Mouse (Mus musculus) inflammation-experienced regulatory T-cells, adult 6 months (primary cell): ENCODE measurements around the gene Rhof. TPM values are rescaled to one million over a fixed set of nuclear protein-coding genes. Genes with fewer than 3 reads are reported as not detected.
"Not testable (repeated sequence)": the region's sequence is repeated elsewhere in the genome, so short reads cannot be mapped to it uniquely, and the experiment has no call there.

Experiments used
- ATAC-seq: one replicate; pipeline ENCODE4 v1.8.0; 2017
- polyA plus RNA-seq, 3 experiments: library from polyadenylated mRNA; unstranded; fragments of 100-300 nt; shearing (Covaris generic); gene quantifications; one replicate each; pipeline ENCODE4 v1.2.1; 2017

The Rhof gene
- polyA plus RNA-seq, 3 experiments from 2014 or later = 62.4 to 71.7 (median 66.6) TPM

DNA sequence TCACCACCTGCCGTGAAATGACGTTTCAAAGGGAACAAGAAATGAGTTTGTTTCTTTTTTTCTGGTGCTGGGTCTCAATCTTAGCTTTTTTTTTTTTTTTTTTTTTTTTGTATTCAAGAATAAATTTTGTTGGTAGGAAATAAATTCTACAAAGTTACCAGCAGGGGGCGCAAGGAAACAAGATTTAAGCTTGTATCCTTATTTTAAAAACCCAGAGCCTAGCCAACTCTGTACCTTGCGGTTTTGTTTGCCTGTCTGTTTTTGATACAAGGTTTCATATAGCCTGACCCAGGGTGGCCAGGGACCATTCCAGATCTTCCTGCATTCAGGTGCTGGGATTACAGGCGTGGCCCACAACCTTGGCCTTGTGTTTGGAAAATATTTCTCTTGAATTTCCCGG lies 68.3 kb downstream of the Rhof start:
- ATAC-seq = no peak

DNA sequence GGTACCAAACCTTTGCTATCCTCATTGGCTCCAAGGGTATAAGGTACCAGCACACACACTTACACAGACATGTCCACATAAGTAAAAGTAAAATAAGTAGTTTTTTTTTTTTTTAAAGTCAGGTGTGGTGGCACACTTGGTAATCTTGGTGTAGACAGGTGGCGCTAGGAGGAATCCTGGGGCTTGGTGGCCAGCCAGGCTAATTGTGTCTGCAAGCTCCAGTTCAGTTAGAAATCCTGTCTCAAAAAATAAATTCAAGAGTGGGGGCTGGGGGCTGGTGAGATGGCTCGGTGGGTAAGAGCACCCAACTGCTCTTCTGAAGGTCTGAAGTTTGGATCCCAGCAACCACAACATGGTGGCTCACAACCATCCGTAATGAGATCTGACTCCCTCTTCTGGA lies 69.4 kb downstream of the Rhof start:
- ATAC-seq = no peak

DNA sequence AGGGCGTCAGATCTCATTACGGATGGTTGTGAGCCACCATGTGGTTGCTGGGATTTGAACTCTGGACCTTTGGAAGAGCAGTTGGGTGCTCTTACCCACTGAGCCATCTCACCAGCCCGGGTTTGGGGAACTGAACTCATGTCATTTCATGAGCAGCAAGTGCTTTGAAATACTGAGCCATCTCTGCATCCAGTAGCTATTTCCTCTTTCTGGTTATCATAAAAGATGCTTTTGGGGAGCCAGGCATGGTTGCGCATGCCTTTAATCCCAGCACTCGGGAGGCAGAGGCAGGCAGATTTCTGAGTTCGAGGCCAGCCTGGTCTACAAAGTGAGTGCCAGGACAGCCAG lies 71.1 kb downstream of the Rhof start:
- ATAC-seq = not testable (repeated sequence)

DNA sequence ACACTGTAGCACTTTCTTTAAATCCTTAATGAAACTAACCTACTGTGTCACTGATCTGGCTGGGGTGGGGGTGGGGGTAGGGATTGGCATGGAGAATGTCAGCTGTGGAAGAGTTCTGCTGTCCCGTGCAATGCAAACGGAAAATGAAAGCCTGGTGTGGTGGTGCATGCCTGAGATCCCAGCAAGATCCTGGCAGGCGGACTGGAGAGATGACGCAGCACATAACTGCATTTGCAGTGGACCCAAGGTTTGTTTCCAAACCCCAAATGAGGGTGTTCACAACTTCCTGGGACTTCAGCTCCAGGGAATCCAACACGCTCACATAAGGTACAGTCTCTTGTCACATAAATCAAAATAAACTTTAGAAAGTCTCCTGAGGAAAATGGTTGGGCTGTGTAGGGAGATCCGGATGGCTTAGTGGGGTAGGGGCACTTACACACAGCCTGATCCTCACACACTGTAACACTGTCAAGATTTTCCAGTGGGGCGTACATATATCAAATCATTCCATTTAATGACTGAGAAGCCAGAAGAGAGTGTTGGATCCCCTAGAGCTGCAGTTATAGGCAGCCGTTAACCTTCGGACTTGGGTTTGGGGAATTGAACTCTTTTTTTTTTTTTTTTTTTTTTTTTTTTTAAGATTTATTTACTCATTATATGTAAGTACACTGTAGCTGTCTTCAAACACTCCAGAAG lies 71.6 kb downstream of the Rhof start:
- ATAC-seq = no peak

DNA sequence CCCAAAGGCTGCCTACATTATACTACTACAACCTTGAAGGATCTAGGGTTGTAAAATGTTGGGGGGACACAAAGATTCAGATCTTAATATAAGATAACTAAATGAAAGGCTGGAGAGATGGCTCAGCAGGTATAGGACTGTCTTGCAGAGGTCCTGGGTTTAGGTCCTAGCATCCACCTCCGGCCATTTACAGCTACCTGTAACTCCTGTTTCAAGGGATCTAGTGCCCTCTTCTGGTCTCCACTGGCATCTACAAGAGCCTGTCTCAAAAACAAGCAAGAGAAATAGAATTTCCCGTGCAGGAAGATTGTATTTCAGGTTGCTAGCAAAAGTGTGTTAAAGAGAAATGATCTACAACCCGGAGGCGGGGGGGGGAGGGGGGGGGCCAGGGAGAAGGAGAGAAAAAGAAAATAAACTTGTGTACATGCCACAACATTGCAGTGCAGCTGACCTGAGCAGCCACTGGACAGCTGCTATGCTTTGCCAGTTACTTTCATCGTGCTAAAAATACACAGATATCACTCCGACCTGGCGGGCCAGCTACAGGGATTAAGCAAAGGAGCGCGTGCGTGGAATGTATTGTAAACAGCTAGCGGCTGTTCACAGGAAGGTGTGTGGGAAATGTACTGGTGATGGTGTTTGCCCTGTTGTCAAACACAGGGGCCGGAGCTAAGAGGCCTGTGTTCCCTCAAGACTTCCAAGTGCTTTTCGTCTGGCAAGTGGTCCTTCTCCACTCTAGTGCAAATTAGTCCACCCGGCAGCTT lies 72.6 kb downstream of the Rhof start:
- no peak for ATAC-seq

DNA sequence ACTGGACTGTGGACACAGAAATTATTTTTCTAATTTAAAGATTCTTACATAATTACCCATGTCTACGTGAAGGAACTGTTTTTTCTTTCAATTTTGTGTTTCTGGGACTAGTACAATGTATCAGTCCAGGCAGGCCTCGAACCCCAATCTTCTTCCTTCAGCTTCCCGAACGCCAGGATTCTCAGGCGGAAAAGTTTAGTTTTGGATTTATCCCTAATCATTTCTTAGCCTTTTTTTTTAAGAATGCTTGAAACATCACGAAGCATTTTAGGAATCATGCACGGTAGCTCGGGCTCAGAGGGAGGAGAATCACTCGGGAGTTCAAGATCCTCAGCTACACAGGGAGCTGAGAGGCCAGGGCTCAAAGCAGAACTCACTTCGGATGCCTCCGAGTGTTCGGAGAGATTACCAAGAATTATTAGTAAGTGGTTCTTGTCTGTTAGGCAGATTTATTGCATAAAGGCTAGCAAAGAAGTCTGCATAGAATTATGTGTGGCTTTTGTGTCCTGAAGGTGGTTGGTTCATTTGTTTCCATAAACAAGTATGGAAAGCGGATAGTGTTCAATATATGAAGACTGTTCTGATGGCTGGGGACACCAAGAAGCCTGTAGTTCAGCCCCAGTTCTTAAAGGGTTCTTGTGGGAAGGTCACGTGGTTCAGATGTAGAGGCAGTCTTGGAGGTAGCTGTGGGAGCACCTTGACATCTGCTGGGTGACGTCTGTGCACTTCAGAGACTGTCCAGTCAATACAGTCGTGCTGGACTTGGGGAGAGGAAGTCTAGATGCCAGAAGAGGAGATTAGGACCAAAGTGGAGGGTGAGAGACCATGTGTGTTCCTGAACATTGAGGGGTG lies 74.0 kb downstream of the Rhof start:
- ATAC-seq = no peak

DNA sequence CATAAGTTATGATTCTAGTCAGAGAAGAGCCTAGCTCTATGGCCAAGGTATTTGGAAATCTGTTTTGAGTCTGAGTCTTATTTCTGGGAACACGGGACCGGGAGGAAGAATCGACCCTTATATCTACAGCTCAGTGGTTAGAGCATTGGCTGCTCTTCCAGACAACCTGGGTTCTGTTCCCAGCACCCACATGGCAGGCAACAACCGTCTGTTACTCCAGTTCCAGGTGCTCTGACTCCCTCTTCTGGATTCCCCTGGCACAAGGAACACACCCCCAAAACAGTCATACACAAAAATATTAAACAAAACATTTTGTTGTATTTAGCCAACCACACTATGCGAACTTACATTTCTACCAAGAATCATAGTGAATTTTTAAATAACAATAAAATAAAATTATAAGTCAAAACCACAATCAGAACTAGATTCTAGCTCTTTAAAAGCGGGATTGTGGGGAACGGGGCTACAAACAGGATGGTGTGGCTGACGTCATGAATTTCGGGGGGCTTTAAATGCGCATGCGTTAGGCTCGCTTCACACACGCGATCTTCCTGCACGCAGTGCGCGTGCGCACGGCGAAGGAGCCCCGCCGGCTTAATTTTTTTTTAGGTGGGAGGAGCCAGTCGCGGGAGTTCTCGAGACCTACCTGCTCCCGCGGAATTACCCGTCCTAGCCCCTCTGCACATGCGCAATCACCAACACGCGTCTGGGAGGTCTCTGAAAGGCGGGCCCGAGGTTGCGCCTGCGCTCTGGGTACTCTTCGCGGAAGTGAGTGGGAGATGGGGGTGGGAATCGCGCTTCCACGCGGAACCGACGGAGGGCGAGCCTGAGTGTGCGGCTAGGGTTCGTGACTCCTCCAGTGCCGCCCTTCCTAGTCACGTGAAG lies 74.9 kb downstream of the Rhof start:
- ATAC-seq = peak; percentile 93

Other genes with a start within 250 kb of the Rhof start
- gene Kdm2b, start 142.9 kb downstream of the Rhof start, polyA plus RNA-seq = 10 to 100 TPM; 29.8 to 58.3 (median 53.4) TPM
- 10 to 100 TPM in 1 of 3 experiments, 1 to 10 TPM in 2; 7.3 to 10.0 (median 8.0) TPM for gene Orai1, start 117.6 kb downstream of the Rhof start, polyA plus RNA-seq
- 1 to 10 TPM; 2.6 to 7.4 (median 6.1) TPM for gene Morn3, start 85.7 kb downstream of the Rhof start, polyA plus RNA-seq
- 1 to 10 TPM; 1.1 to 2.1 (median 1.5) TPM for gene Tmem120b, start 64.3 kb downstream of the Rhof start, polyA plus RNA-seq
- gene Setd1b, start 9.5 kb upstream of the Rhof start, polyA plus RNA-seq = 10 to 100 TPM; 13.0 to 17.7 (median 16.0) TPM
- 10 to 100 TPM; 36.1 to 40.9 (median 39.8) TPM for gene Psmd9, start 36.7 kb upstream of the Rhof start, polyA plus RNA-seq
- not detected for gene Hpd, start 50.0 kb upstream of the Rhof start, polyA plus RNA-seq
- 1 to 10 TPM in 2 of 3 experiments, under 1 TPM in 1; 0.74 to 4.2 (median 2.4) TPM for gene Wdr66, start 119.4 kb upstream of the Rhof start, polyA plus RNA-seq
- 10 to 100 TPM in 1 of 3 experiments, 1 to 10 TPM in 2; 3.4 to 13.1 (median 6.7) TPM for gene Bcl7a, start 211.1 kb upstream of the Rhof start, polyA plus RNA-seq